Mouse (Mus musculus) embryonic facial prominence, embryonic 13.5 days (tissue): ENCODE measurements at regions not wholly inside any gene's neighbourhood (a gene's known extent, or its start where the extent isn't known, plus 50 kb on each side); places are given as distances from the start of the nearest gene placed in this dataset.
"Not testable (repeated sequence)": the region's sequence is repeated elsewhere in the genome, so short reads cannot be mapped to it uniquely, and the experiment has no call there.

Experiments
- ATAC-seq: fragments of 200-750 bp; cut with Nextera tagmentation; 2 replicates; pipeline ENCODE4 v1.8.0; 2017; ENCODE audit warnings: low read depth; ENCODE audit not compliant: insufficient number of reproducible peaks, insufficient read depth, low FRiP score, low TSS enrichment
- H3K27ac ChIP-seq: fragments of 300-500 bp; sonication (generic); 2 replicates; pipeline ENCODE4 v1.5.1; 2015; ENCODE audit warnings: moderate library complexity, mild to moderate bottlenecking, inconsistent platforms
- H3K27me3 ChIP-seq: fragments of 300-500 bp; sonication (generic); 2 replicates; pipeline ENCODE4 v1.6.1; 2015; ENCODE audit warnings: mild to moderate bottlenecking, inconsistent platforms
- H3K36me3 ChIP-seq: fragments of 300-500 bp; sonication (generic); 2 replicates; pipeline ENCODE4 v1.6.1; 2015; ENCODE audit warnings: mild to moderate bottlenecking, inconsistent platforms
- H3K4me1 ChIP-seq: fragments of 300-500 bp; sonication (generic); 2 replicates; pipeline ENCODE4 v1.6.1; 2015; ENCODE audit warnings: inconsistent platforms
- H3K4me2 ChIP-seq: fragments of 300-500 bp; sonication (generic); 2 replicates; pipeline ENCODE4 v1.6.1; 2015; ENCODE audit warnings: moderate library complexity, mild to moderate bottlenecking, inconsistent platforms
- H3K4me3 ChIP-seq: fragments of 300-500 bp; sonication (generic); 2 replicates; pipeline ENCODE4 v1.5.1; 2015; ENCODE audit warnings: mild to moderate bottlenecking, inconsistent platforms
- H3K9ac ChIP-seq: fragments of 300-500 bp; sonication (generic); 2 replicates; pipeline ENCODE4 v1.6.1; 2015; ENCODE audit warnings: mild to moderate bottlenecking, inconsistent platforms
- H3K9me3 ChIP-seq: fragments of 300-500 bp; sonication (generic); 2 replicates; pipeline ENCODE4 v1.6.1; 2016; ENCODE audit warnings: inconsistent platforms
- WGBS: fragments of 180-500 bp; shearing (Covaris S2); methylation state at CpG from one replicate; pipeline ENCODE4 v1.1.7; 2015; ENCODE audit warnings: mixed read lengths; 5-methylcytosine and 5-hydroxymethylcytosine counted together

- Histone ChIP-seq H3K36me3 (no peaks in the 10 kb centered on the region), H3K4me3 (no peak overlapping the region), H3K4me1 (no peaks in the 10 kb centered on the region), H3K4me2 (no peak overlapping the region), H3K9me3 (no peaks in the 10 kb centered on the region), H3K9ac (no peak overlapping the region), H3K27ac (no peak overlapping the region), H3K27me3 (no peaks in the 10 kb centered on the region)
- ATAC-seq = no peak
Observed at GRCm38 (mm10) chr6:70517932-70518331, 274.1 kb downstream of the Rpia start.

- no peak for ATAC-seq
- 67% methylated on average over 1 of the region's 1 CpGs for WGBS
Observed at GRCm38 (mm10) chr6:70468623-70469479, 323.2 kb downstream of the Rpia start.

GRCm38 (mm10) chr6:70457279-70457678, 334.8 kb downstream of the Rpia start:
- H3K9me3 ChIP-seq = no peaks in the 10 kb centered on the region
- ATAC-seq = no peak
- H3K4me1 ChIP-seq = peaks cover 5% of the 10 kb centered on the region; the same call in 1 of the 2 replicates
- no peaks in the 10 kb centered on the region for H3K27me3 ChIP-seq
- H3K9ac ChIP-seq = no peak overlapping the region
- no peak overlapping the region for H3K4me2 ChIP-seq
- H3K27ac ChIP-seq = no peak overlapping the region
- no peak overlapping the region for H3K4me3 ChIP-seq
- WGBS = 79% methylated on average over 3 of the region's 3 CpGs
- H3K36me3 ChIP-seq = no peaks in the 10 kb centered on the region

More at GRCm38 (mm10) chr6:70468623-70469479, 323.2 kb downstream of the Rpia start:
- H3K4me2 ChIP-seq = no peak overlapping the region
- no peak overlapping the region for H3K9ac ChIP-seq
- H3K27me3 ChIP-seq = no peaks in the 10 kb centered on the region
- H3K4me1 ChIP-seq = no peaks in the 10 kb centered on the region
- no peak overlapping the region for H3K27ac ChIP-seq
- no peaks in the 10 kb centered on the region for H3K36me3 ChIP-seq
- no peak overlapping the region for H3K4me3 ChIP-seq
- H3K9me3 ChIP-seq = no peaks in the 10 kb centered on the region

DNA sequence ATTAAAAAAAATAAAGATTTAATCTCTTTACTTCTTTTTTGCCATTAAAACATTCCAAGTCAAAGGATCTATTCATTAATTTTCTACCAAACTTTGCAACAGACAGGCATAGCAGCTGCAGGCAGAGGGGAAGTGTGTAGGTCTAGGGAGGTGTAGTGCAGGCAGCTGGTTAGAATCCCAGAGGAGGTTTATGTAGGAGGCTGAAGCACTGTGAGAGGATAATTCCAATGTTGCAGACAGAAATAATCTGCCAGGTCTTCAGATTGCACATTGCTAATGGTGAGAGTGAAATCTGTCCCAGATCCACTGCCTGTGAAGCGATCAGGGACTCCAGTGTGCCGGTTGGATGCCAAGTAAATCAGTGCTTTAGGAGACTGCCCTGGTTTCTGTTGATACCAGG, 357.3 kb downstream of the Rpia start:
- not testable (repeated sequence) for ATAC-seq, H3K4me1 ChIP-seq, H3K4me2 ChIP-seq, H3K27me3 ChIP-seq, H3K9ac ChIP-seq, H3K4me3 ChIP-seq, H3K36me3 ChIP-seq, H3K27ac ChIP-seq, H3K9me3 ChIP-seq
- WGBS = 86% methylated on average over 2 of the region's 2 CpGs

- not testable (repeated sequence) for H3K9ac ChIP-seq, H3K27me3 ChIP-seq, H3K9me3 ChIP-seq, H3K4me3 ChIP-seq, H3K4me2 ChIP-seq, H3K27ac ChIP-seq, ATAC-seq, H3K36me3 ChIP-seq, H3K4me1 ChIP-seq
- WGBS = 98% methylated on average over 3 of the region's 3 CpGs
Observed at GRCm38 (mm10) chr6:70406290-70406689, 385.7 kb downstream of the Rpia start.

DNA sequence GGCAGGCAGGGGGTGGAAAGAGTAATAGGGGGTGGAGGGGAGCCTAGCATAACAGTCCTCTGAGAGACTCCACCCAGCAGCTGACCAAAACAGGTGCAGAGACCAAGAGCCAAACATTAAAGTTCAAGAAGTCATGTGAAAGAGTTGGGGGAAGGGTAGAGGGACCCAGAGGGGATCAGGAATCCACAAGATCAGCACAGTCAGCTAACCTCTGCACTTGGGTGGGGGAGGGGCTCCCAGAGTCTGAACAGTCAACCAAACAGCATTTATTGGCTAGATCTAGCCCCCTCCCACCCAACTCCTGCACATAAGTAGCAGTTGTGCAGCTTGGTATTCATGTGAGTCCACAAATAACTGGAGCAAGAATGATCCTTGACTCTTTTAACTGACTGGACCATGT, 402.2 kb downstream of the Rpia start:
- H3K9ac ChIP-seq, H3K9me3 ChIP-seq, H3K27ac ChIP-seq, H3K4me2 ChIP-seq, H3K4me3 ChIP-seq, H3K4me1 ChIP-seq, H3K27me3 ChIP-seq, H3K36me3 ChIP-seq: not testable (repeated sequence)
- 0 out of 2 replicates have a peak, but pooled peaks have one; percentile 62 for ATAC-seq

DNA sequence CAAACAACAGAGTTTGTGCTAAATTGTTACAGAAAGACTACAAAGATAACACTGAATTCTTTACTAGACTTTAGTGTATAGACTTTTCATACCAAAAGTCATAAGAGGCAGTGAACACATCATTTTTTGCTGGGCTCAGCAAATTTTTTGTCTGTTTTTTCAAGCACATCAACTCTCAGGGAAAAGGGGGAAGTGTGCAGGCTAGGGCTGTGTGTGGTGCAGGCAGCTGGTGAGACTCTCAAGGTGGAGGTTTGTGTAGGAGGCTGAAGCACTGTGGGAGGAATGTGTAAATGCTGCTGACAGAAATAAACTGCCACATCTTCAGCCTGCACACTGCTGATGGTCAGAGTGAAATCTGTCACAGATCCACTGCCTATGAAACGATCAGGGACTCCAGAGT, 405.6 kb downstream of the Rpia start:
- WGBS = no CpG with 5 or more reads among the region's 1 CpGs
- not testable (repeated sequence) for H3K9ac ChIP-seq, H3K4me1 ChIP-seq, H3K27ac ChIP-seq, H3K36me3 ChIP-seq, H3K9me3 ChIP-seq, H3K27me3 ChIP-seq, ATAC-seq, H3K4me3 ChIP-seq, H3K4me2 ChIP-seq

- not testable (repeated sequence) for H3K9me3 ChIP-seq, H3K4me1 ChIP-seq, ATAC-seq, H3K36me3 ChIP-seq, H3K9ac ChIP-seq, H3K27ac ChIP-seq, H3K27me3 ChIP-seq, H3K4me2 ChIP-seq, H3K4me3 ChIP-seq
- 92% methylated on average over 2 of the region's 2 CpGs for WGBS
Observed at GRCm38 (mm10) chr6:70379339-70379738, 412.7 kb downstream of the Rpia start.

- H3K27me3 ChIP-seq, H3K4me2 ChIP-seq, H3K9me3 ChIP-seq, H3K36me3 ChIP-seq, ATAC-seq, H3K9ac ChIP-seq, H3K4me1 ChIP-seq, H3K4me3 ChIP-seq, H3K27ac ChIP-seq: not testable (repeated sequence)
- 84% methylated on average over 5 of the region's 5 CpGs for WGBS
Observed at GRCm38 (mm10) chr6:70371821-70372220, 420.2 kb downstream of the Rpia start.

GRCm38 (mm10) chr6:70356303-70356702, 435.7 kb downstream of the Rpia start:
- no peaks in the 10 kb centered on the region for H3K27me3 ChIP-seq
- no peaks in the 10 kb centered on the region for H3K4me1 ChIP-seq
- no peaks in the 10 kb centered on the region for H3K36me3 ChIP-seq
- 77% methylated on average over 2 of the region's 2 CpGs for WGBS
- no peak overlapping the region for H3K4me3 ChIP-seq
- ATAC-seq = no peak
- H3K9ac ChIP-seq = no peak overlapping the region
- H3K9me3 ChIP-seq = no peaks in the 10 kb centered on the region
- H3K4me2 ChIP-seq = no peak overlapping the region
- H3K27ac ChIP-seq = no peak overlapping the region

DNA sequence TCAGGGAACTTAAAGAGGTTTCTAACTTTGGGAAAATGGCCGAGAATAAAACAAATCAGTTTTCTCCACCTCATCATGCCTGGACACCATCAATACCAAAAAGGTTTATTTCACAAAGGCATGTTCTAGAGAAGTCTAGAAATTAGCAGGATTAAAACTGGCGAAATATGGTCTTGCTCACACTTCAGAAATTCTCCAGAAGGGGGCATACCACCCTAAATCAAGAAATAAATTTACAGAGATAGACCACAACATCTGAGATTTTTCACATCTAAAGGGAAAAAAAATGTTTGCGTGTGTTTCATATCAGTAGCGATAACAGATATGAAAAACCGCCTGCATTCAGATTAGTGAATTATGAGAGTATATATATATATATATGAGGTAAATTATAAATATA, 449.9 kb downstream of the Rpia start:
- Histone ChIP-seq H3K9me3 (no peaks in the 10 kb centered on the region), H3K27me3 (no peaks in the 10 kb centered on the region), H3K9ac (no peak overlapping the region), H3K36me3 (no peaks in the 10 kb centered on the region), H3K4me1 (no peaks in the 10 kb centered on the region), H3K27ac (no peak overlapping the region), H3K4me2 (no peak overlapping the region), H3K4me3 (no peak overlapping the region)
- no peak for ATAC-seq
- 74% methylated on average over 5 of the region's 5 CpGs for WGBS

DNA sequence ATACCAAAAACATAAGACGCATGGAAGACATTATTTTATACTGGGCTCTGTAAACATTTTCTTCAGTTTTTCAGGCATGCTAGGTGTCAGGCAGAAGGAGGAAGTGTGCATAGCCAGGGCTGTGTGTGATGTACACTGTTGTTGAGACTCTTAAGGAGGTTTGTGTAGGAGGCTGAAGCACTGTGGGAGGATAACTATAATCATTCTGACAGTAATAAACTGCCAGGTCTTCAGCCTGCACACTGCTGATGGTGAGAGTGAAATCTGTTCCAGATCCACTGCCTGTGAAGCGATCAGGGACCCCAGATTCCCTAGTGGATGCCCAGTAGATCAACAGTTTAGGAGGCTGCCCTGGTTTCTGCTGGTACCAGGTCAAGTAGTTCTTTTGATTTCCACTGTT, 451.3 kb downstream of the Rpia start:
- not testable (repeated sequence) for H3K4me1 ChIP-seq, H3K27ac ChIP-seq, H3K9me3 ChIP-seq, H3K9ac ChIP-seq, H3K36me3 ChIP-seq, H3K4me3 ChIP-seq, H3K4me2 ChIP-seq, H3K27me3 ChIP-seq, ATAC-seq
- WGBS = 80% methylated on average over 2 of the region's 2 CpGs
